Mouse (Mus musculus): ENCODE measurements around the gene Rsph10b. TPM values are rescaled to one million over a fixed set of nuclear protein-coding genes. Genes with fewer than 3 reads are reported as not detected.

Gene Rsph10b
- polyA plus RNA-seq, 1 experiment, result 6.4 TPM

DNA sequence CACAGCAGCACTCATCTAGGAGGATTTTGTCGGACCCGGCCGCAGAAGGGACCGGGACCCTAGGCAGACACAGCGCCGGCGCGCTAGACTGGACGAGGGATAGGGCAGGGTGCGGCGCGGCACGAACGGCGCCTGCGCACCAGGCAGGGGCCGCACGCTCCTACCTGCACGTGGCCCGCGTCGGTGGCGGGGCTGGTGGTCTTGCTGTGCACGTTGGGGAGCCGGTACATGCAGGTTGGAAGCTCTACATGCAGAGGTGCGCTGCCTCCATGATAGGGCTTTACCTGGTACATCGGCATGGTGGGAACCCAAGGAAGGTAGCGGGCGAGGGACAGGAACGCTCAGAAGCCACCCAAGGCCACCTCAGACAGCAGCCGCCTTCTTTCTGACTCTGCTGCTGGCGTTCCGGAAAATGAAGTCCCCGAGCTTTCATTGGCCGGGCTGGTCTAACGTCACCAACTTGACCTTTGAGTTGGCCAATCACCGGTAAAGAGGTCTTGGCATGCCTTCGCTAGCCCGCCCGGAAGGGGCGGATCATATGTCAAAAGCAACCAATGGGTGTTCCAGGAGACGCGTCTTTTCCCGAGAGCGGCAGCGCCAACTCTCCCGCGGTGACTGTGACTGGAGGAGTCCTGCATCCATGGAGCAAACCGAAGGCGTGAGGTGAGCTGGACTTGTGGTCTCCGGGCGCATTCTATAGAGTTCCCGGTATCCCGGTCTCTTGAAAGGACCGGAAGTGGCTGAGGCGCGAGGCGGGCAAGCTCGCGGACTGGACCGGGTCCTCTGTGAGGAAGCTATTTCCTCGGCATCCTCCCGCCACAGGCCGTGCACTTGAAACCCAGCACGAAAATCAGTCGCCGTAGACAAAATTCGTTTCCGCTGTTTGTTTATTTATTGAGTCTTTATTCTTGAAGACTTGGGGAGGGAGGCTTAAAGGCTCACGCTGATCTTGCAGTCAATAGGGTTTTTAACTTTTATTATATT, 23.1 kb upstream of the Rsph10b start, which contains the start of the genes Aimp2 and Pms2:
Gene Aimp2 (minus strand): TSS at position 431 of the 984 bp plus-strand sequence.
Gene Pms2 (plus strand): TSS at position 548 of the 984 bp plus-strand sequence.
- DNase-seq, result peak; percentile 94
- TF ChIP-seq POLR2A (IDR thresholded peaks at IDR 0.05; ENCODE audit: borderline replicate concordance, extremely low read depth, low read depth, low read length), result peak; percentile 52; the same call in 1 of the 2 replicates
- no peak for TF ChIP-seq CTCF (IDR thresholded peaks at IDR 0.05; ENCODE audit: insufficient read depth, low read length)
- Histone ChIP-seq H3K4me1 (ENCODE audit: control insufficient read depth, insufficient read depth, low read length) (peaks cover 3% of the 10 kb centered on the region; the same call in 1 of the 2 replicates), H3K4me3 (replicated peaks; ENCODE audit: extremely low read depth, low read depth, low read length) (peak within 1 kb of the TSS; percentile 99)
- under 1% methylated on average over 70 of the region's 70 CpGs for WGBS

GRCm38 (mm10) chr5:143916221-143916620, 16.6 kb upstream of the Rsph10b start:
- WGBS, result 94% methylated on average over 9 of the region's 9 CpGs
- TF ChIP-seq CTCF (IDR thresholded peaks at IDR 0.05; ENCODE audit: insufficient read depth, low read length), result no peak
- no peak for TF ChIP-seq POLR2A (IDR thresholded peaks at IDR 0.05; ENCODE audit: borderline replicate concordance, extremely low read depth, low read depth, low read length)
- H3K4me1 ChIP-seq (ENCODE audit: control insufficient read depth, insufficient read depth, low read length), result no peaks in the 10 kb centered on the region

DNA sequence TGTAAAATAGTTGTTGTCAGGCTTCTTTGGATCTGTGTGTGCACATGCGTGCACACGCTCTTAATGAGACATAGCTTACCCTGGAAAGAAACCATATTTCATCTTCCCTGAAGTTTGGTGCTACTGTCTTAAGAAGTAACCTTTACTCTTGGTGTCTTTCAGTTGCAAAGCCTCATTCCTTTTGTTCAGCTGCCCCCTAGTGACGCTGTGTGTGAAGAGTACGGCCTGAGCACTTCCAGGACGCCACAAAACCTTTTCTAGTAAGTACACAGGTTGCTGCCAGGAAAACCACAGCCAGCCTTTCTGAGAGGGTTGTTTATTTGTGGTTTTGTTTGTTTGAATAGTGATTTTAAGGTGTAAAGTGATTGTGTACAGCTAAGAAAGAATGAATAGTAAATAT, 15.4 kb upstream of the Rsph10b start:
- Histone ChIP-seq H3K4me1 (ENCODE audit: control insufficient read depth, insufficient read depth, low read length) (no peaks in the 10 kb centered on the region), H3K4me3 (replicated peaks; ENCODE audit: extremely low read depth, low read depth, low read length) (no peak overlapping the region)
- DNase-seq, result peak; percentile 50
- peak; percentile 75 for TF ChIP-seq CTCF (IDR thresholded peaks at IDR 0.05; ENCODE audit: insufficient read depth, low read length)
- no peak for TF ChIP-seq POLR2A (IDR thresholded peaks at IDR 0.05; ENCODE audit: borderline replicate concordance, extremely low read depth, low read depth, low read length)
- 32% methylated on average over 5 of the region's 5 CpGs for WGBS

More at GRCm38 (mm10) chr5:143916221-143916620, 16.6 kb upstream of the Rsph10b start:
- DNase-seq, result no peak
- no peak overlapping the region for H3K4me3 ChIP-seq (replicated peaks; ENCODE audit: extremely low read depth, low read depth, low read length)

GRCm38 (mm10) chr5:143918120-143918519, 14.7 kb upstream of the Rsph10b start:
- no peak overlapping the region for H3K4me3 ChIP-seq (replicated peaks; ENCODE audit: extremely low read depth, low read depth, low read length)
- no peaks in the 10 kb centered on the region for H3K4me1 ChIP-seq (ENCODE audit: control insufficient read depth, insufficient read depth, low read length)
- no peak for DNase-seq
- WGBS, result 90% methylated on average over 3 of the region's 3 CpGs
- TF ChIP-seq POLR2A (IDR thresholded peaks at IDR 0.05; ENCODE audit: borderline replicate concordance, extremely low read depth, low read depth, low read length) (no peak), CTCF (IDR thresholded peaks at IDR 0.05; ENCODE audit: insufficient read depth, low read length) (no peak)

DNA sequence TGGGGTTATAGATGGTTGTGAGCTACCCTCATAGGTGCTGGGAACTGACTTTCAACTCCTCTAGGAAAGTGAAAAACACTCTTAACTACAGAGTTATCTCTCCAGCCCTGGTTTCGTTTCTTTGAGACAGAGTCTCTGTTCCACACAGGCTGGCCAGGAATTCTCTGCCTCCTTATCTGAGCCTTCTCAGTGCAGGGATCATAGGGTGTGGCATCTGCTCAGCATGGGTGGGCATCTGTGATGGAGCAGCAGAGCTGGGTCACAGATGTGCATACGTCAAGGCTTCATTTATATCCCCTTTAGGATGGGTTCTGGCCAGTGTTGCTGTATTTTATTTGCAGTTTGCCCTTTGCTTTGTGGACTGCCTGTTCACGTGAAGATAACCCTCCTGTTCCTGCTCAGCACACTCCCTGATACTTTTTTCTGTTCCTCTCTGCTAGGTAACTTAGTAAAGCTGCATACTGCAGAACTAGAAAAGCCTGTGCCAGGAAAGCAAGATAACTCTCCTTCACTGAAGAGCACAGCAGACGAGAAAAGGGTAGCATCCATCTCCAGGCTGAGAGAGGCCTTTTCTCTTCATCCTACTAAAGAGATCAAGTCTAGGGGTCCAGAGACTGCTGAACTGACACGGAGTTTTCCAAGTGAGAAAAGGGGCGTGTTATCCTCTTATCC, 7.9 kb upstream of the Rsph10b start:
- Histone ChIP-seq H3K4me3 (replicated peaks; ENCODE audit: extremely low read depth, low read depth, low read length) (no peak overlapping the region), H3K4me1 (ENCODE audit: control insufficient read depth, insufficient read depth, low read length) (no peaks in the 10 kb centered on the region)
- no peak for DNase-seq
- 87% methylated on average over 6 of the region's 6 CpGs for WGBS
- TF ChIP-seq CTCF (IDR thresholded peaks at IDR 0.05; ENCODE audit: insufficient read depth, low read length) (no peak), POLR2A (IDR thresholded peaks at IDR 0.05; ENCODE audit: borderline replicate concordance, extremely low read depth, low read depth, low read length) (no peak)

DNA sequence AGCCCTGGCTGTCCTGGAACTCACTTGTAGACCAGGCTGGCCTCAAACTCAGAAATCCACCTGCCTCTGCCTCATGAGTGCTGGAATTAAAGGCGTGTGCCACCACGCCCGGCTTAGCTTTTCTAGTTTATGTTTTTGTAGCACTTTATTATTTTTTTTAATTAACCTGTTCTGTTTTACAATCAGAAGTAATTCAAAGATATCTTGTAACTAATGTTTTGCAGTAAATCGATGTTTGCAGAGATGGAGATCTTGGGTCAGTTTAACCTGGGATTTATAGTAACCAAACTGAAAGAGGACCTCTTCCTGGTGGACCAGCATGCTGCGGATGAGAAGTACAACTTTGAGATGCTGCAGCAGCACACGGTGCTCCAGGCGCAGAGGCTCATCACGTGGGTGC, 5.0 kb upstream of the Rsph10b start, which contains the start of gene Gm42421:
Gene Gm42421 (plus strand): TSS at position 301 of the 400 bp plus-strand sequence.
- TF ChIP-seq CTCF (IDR thresholded peaks at IDR 0.05; ENCODE audit: insufficient read depth, low read length) (no peak), POLR2A (IDR thresholded peaks at IDR 0.05; ENCODE audit: borderline replicate concordance, extremely low read depth, low read depth, low read length) (no peak)
- Histone ChIP-seq H3K4me3 (replicated peaks; ENCODE audit: extremely low read depth, low read depth, low read length) (no peak within 1 kb of the TSS), H3K4me1 (ENCODE audit: control insufficient read depth, insufficient read depth, low read length) (no peaks in the 10 kb centered on the region)
- WGBS, result 95% methylated on average over 8 of the region's 8 CpGs
- no peak for DNase-seq

- 94% methylated on average over 4 of the region's 4 CpGs for WGBS
- DNase-seq, result no peak
Measured at GRCm38 (mm10) chr5:143929291-143929690, 3.5 kb upstream of the Rsph10b start.

DNA sequence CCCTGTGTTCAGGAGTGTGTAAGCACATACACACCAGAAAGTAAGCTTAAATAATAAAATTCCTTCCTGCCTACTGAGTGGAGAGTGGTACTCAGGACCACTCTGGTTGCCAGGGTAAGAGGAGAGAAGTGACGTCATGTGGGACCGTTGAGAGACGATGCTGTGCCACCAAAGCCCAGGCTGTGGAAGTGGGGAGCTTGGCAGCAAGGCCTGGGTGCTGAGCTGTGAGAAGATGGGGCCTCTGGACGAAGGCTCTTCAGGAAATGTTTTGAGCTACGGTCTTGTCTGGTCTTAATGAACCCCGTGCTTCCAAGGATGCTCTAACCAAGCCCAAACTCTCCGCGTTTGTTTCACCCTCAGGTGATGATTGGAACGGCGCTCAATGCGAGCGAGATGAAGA, 2.2 kb upstream of the Rsph10b start:
- DNase-seq, result no peak
- no peak for TF ChIP-seq POLR2A (IDR thresholded peaks at IDR 0.05; ENCODE audit: borderline replicate concordance, extremely low read depth, low read depth, low read length)
- TF ChIP-seq CTCF (IDR thresholded peaks at IDR 0.05; ENCODE audit: insufficient read depth, low read length), result no peak
- WGBS, result 92% methylated on average over 12 of the region's 12 CpGs
- no peak overlapping the region for H3K4me3 ChIP-seq (replicated peaks; ENCODE audit: extremely low read depth, low read depth, low read length)
- no peaks in the 10 kb centered on the region for H3K4me1 ChIP-seq (ENCODE audit: control insufficient read depth, insufficient read depth, low read length)

More at GRCm38 (mm10) chr5:143929291-143929690, 3.5 kb upstream of the Rsph10b start:
- TF ChIP-seq CTCF (IDR thresholded peaks at IDR 0.05; ENCODE audit: insufficient read depth, low read length) (no peak), POLR2A (IDR thresholded peaks at IDR 0.05; ENCODE audit: borderline replicate concordance, extremely low read depth, low read depth, low read length) (no peak)
- Histone ChIP-seq H3K4me1 (ENCODE audit: control insufficient read depth, insufficient read depth, low read length) (no peaks in the 10 kb centered on the region), H3K4me3 (replicated peaks; ENCODE audit: extremely low read depth, low read depth, low read length) (no peak overlapping the region)

GRCm38 (mm10) chr5:143931863-143932580, 813 bp upstream of the Rsph10b start:
- TF ChIP-seq POLR2A (IDR thresholded peaks at IDR 0.05; ENCODE audit: borderline replicate concordance, extremely low read depth, low read depth, low read length) (no peak), CTCF (IDR thresholded peaks at IDR 0.05; ENCODE audit: insufficient read depth, low read length) (no peak)
- WGBS, result 84% methylated on average over 6 of the region's 6 CpGs
- DNase-seq, result no peak
- H3K4me3 ChIP-seq (replicated peaks; ENCODE audit: extremely low read depth, low read depth, low read length), result no peak overlapping the region
- no peaks in the 10 kb centered on the region for H3K4me1 ChIP-seq (ENCODE audit: control insufficient read depth, insufficient read depth, low read length)

Measured in lung, adult 2 months (tissue).